Mouse (Mus musculus) layer of hippocampus, postnatal 14 days (tissue): Measurements from ENCODE around the gene Hoxc4. TPM values are rescaled to one million over a fixed set of nuclear protein-coding genes. Genes with fewer than 3 reads are reported as not detected.

Experiments
- DNase-seq, 2 experiments: peaks; one replicate each; pipeline ENCODE4 v3.0.0; 2021 to 2022; ENCODE audit warnings: low spot score in 2 of 2, mixed read lengths in 1 of 2
- total RNA-seq, 2 experiments: library from RNA; stranded (reverse); gene quantifications; 2 replicates each; pipeline ENCODE4 v1.2.3; 2021

Gene Hoxc4
- total RNA-seq, 2 experiments from 2014 or later, result not detected

GRCm38 (mm10) chr15:103010847-103011555 lies 7.7 kb upstream of the Hoxc4 start:
- no peak for DNase-seq

GRCm38 (mm10) chr15:103011928-103012486 lies 6.7 kb upstream of the Hoxc4 start:
- DNase-seq, result no peak

- DNase-seq, result peak in 1 of 2 experiments; percentile 41
These were observed 5.3 kb upstream of the Hoxc4 start for GRCm38 (mm10) chr15:103013238-103013984.

- DNase-seq, result no peak
These were observed 4.3 kb upstream of the Hoxc4 start for GRCm38 (mm10) chr15:103014166-103015008.

GRCm38 (mm10) chr15:103015009-103015399 lies 3.7 kb upstream of the Hoxc4 start:
- DNase-seq, result no peak

- DNase-seq, result no peak
These were observed 3.1 kb upstream of the Hoxc4 start for GRCm38 (mm10) chr15:103015406-103016166.

GRCm38 (mm10) chr15:103020899-103021418 lies 2.2 kb downstream of the Hoxc4 start:
- no peak for DNase-seq

- no peak for DNase-seq
These were observed 2.8 kb downstream of the Hoxc4 start for GRCm38 (mm10) chr15:103021544-103021943.

GRCm38 (mm10) chr15:103024131-103024530 lies 5.4 kb downstream of the Hoxc4 start:
- no peak for DNase-seq

- DNase-seq, result no peak
These were observed 8.8 kb downstream of the Hoxc4 start for GRCm38 (mm10) chr15:103027266-103028235.

- DNase-seq, result no peak
These were observed 10.3 kb downstream of the Hoxc4 start for GRCm38 (mm10) chr15:103028916-103029512.

- no peak for DNase-seq
These were observed 11.4 kb downstream of the Hoxc4 start for GRCm38 (mm10) chr15:103030142-103030541.

GRCm38 (mm10) chr15:103032167-103032566 lies 13.4 kb downstream of the Hoxc4 start:
- no peak for DNase-seq

GRCm38 (mm10) chr15:103032646-103033575 lies 14.2 kb downstream of the Hoxc4 start:
- no peak for DNase-seq

- DNase-seq, result no peak
These were observed 15.5 kb downstream of the Hoxc4 start for GRCm38 (mm10) chr15:103034043-103034806.

GRCm38 (mm10) chr15:103034807-103035547 lies 16.2 kb downstream of the Hoxc4 start:
- no peak for DNase-seq
